Mouse (Mus musculus): ENCODE measurements at regions not wholly inside any gene's neighbourhood (a gene's known extent, or its start where the extent isn't known, plus 50 kb on each side); places are given as distances from the start of the nearest gene placed in this dataset.

DNA sequence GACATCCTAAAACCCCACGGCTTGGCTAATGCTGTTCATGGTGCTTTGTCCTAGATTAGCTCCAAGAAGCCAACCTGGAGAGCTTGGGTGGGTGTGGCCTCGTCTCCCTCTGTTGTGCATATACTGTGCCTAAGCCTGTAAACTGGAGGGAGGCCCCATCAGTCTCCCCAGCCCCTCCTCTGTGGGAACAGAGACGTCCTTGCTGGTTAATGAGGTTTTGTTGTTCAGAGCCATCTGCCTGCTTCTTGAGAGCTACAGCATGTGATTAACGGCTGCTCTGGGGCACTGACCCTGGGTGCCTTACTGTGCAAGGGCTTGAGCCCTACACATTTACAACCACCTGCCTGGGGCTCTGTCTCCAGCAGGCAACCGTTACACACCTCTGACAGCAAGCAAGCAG lies 143.9 kb upstream of the Gm3448 start:
- TF ChIP-seq CTCF (conservative IDR thresholded peaks at IDR 0.05; ENCODE audit: low read length) (no peak), POU5F1 (IDR thresholded peaks at IDR 0.05; ENCODE audit: borderline replicate concordance, low read length) (no peak), NANOG (IDR thresholded peaks at IDR 0.05; ENCODE audit: borderline replicate concordance, low read length) (no peak)
